Mouse (Mus musculus) stomach, embryonic 15.5 days (tissue): ENCODE measurements at regions not wholly inside any gene's neighbourhood (a gene's known extent, or its start where the extent isn't known, plus 50 kb on each side); places are given as distances from the start of the nearest gene placed in this dataset.

ENCODE experiments used
- ATAC-seq: fragments of 200-750 bp; cut with Nextera tagmentation; 2 replicates; pipeline ENCODE4 v1.8.0; 2017; ENCODE audit warnings: low read depth, moderate number of reproducible peaks, moderate TSS enrichment; ENCODE audit not compliant: insufficient read depth, low FRiP score
- H3K27ac ChIP-seq: fragments of 300-500 bp; sonication (generic); 2 replicates; pipeline ENCODE4 v1.5.1; 2015; ENCODE audit warnings: mild to moderate bottlenecking, inconsistent platforms
- H3K27me3 ChIP-seq: fragments of 300-500 bp; sonication (generic); replicated peaks from 2 replicates; pipeline ENCODE4 v1.6.1; 2015; ENCODE audit warnings: inconsistent platforms
- H3K36me3 ChIP-seq: fragments of 300-500 bp; sonication (generic); 2 replicates; pipeline ENCODE4 v1.6.1; 2015; ENCODE audit warnings: inconsistent platforms
- H3K4me1 ChIP-seq: fragments of 300-500 bp; sonication (generic); 2 replicates; pipeline ENCODE4 v1.6.1; 2015; ENCODE audit warnings: inconsistent platforms
- H3K4me2 ChIP-seq: fragments of 300-500 bp; sonication (generic); 2 replicates; pipeline ENCODE4 v1.6.1; 2015; ENCODE audit warnings: mild to moderate bottlenecking, inconsistent platforms
- H3K4me3 ChIP-seq: fragments of 300-500 bp; sonication (generic); replicated peaks from 2 replicates; pipeline ENCODE4 v1.5.1; 2015; ENCODE audit warnings: inconsistent platforms
- H3K9ac ChIP-seq: fragments of 300-500 bp; sonication (generic); 2 replicates; pipeline ENCODE4 v1.6.1; 2015; ENCODE audit warnings: inconsistent platforms
- H3K9me3 ChIP-seq: fragments of 300-500 bp; sonication (generic); 2 replicates; pipeline ENCODE4 v1.6.1; 2016; ENCODE audit warnings: inconsistent platforms
- WGBS: fragments of 180-500 bp; shearing (Covaris S2); methylation state at CpG from one replicate; pipeline ENCODE4 v1.1.7; 2015; 5-methylcytosine and 5-hydroxymethylcytosine counted together

GRCm38 (mm10) chr10:37988297-37989263 is 833.0 kb downstream of the Rfpl4b start:
- Histone ChIP-seq H3K4me1 (no peaks in the 10 kb centered on the region), H3K9me3 (no peaks in the 10 kb centered on the region), H3K9ac (no peak overlapping the region), H3K4me2 (no peak overlapping the region), H3K4me3 (no peak overlapping the region), H3K36me3 (no peaks in the 10 kb centered on the region), H3K27ac (no peak overlapping the region), H3K27me3 (no peaks in the 10 kb centered on the region)
- 40% methylated on average over 11 of the region's 11 CpGs for WGBS
- ATAC-seq = no peak

- H3K27me3 ChIP-seq = no peaks in the 10 kb centered on the region
- H3K27ac ChIP-seq = no peak overlapping the region
- no peak overlapping the region for H3K9ac ChIP-seq
- H3K4me3 ChIP-seq = no peak overlapping the region
- H3K9me3 ChIP-seq = no peaks in the 10 kb centered on the region
- ATAC-seq = no peak
- H3K4me2 ChIP-seq = no peak overlapping the region
- H3K36me3 ChIP-seq = no peaks in the 10 kb centered on the region
- H3K4me1 ChIP-seq = no peaks in the 10 kb centered on the region
- WGBS = 37% methylated on average over 3 of the region's 3 CpGs
Measured at GRCm38 (mm10) chr10:37978899-37979539, 840.3 kb upstream of the Marcks start.

DNA sequence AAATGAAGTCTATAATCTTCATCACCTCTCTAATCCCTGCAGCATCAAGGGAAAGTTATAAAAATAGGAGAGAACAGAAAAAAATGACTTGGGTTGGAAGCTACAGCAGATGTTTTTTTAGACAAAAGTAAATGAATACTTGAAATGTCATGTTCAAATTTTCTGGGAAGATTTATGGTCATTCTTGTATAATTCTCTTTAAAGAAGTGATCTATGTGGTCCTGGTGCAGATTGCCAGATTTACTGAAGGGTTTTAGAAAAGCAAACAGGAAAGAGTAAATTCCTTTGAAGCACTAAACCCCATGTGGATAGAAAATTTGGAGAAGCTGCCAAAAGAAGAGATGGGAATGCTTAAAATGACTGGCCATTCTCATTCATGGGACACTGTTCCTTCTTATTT is 821.3 kb upstream of the Marcks start:
- no peaks in the 10 kb centered on the region for H3K27me3 ChIP-seq
- H3K4me3 ChIP-seq = no peak overlapping the region
- no peaks in the 10 kb centered on the region for H3K36me3 ChIP-seq
- H3K4me1 ChIP-seq = no peaks in the 10 kb centered on the region
- H3K9me3 ChIP-seq = no peaks in the 10 kb centered on the region
- no peak for ATAC-seq
- H3K4me2 ChIP-seq = no peak overlapping the region
- H3K9ac ChIP-seq = no peak overlapping the region
- H3K27ac ChIP-seq = no peak overlapping the region

DNA sequence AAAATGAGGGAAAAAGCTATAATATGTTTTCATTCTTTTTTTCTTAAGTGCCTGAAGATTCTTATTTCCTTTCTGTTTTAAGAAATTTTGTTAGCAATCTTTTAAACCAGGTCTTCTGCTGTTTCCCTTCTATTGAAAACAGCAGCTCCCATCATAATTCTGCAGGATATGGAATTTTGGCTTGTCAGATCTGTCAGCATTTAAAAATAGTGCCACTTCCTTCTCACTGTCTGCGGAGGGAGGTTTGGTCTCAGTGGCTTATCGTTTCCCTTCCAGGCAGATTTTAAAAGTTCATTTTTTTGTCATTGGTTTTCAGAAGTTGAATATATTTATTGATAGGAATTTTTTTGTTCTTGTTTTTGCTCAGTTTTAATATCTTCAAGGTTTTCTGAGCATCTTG is 776.1 kb upstream of the Marcks start:
- Histone ChIP-seq H3K36me3 (no peaks in the 10 kb centered on the region), H3K4me3 (no peak overlapping the region), H3K9ac (no peak overlapping the region), H3K27me3 (no peaks in the 10 kb centered on the region), H3K4me1 (no peaks in the 10 kb centered on the region), H3K9me3 (no peaks in the 10 kb centered on the region), H3K4me2 (no peak overlapping the region), H3K27ac (no peak overlapping the region)
- no peak for ATAC-seq
- 65% methylated on average over 2 of the region's 2 CpGs for WGBS

DNA sequence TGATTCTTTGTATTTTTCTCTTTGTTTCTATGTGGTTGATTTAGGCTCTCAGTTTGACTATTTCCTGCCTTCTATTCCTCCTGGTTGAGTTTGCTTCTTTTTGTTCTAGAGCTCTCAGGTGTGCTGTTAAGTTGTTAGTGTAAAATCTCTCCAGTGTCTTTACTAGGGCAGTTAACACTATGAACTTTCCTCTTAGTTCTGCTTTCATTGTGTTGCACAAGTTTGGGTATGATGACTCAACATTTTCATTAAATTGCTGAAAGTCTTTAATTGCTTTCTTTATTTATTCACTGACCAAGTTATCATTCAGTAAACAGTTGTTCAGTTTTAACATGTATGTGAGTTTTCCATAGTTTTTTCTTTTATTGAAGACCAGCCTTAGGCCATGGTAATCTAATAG is 772.9 kb upstream of the Marcks start:
- Histone ChIP-seq H3K4me3 (no peak overlapping the region), H3K27ac (no peak overlapping the region), H3K9ac (no peak overlapping the region), H3K9me3 (no peaks in the 10 kb centered on the region), H3K4me1 (no peaks in the 10 kb centered on the region), H3K27me3 (no peaks in the 10 kb centered on the region), H3K36me3 (no peaks in the 10 kb centered on the region), H3K4me2 (no peak overlapping the region)
- no peak for ATAC-seq

GRCm38 (mm10) chr10:37908276-37908675 is 769.6 kb upstream of the Marcks start:
- Histone ChIP-seq H3K27ac (no peak overlapping the region), H3K4me1 (no peaks in the 10 kb centered on the region), H3K4me3 (no peak overlapping the region), H3K9me3 (no peaks in the 10 kb centered on the region), H3K36me3 (no peaks in the 10 kb centered on the region), H3K9ac (no peak overlapping the region), H3K27me3 (no peaks in the 10 kb centered on the region), H3K4me2 (no peak overlapping the region)
- 69% methylated on average over 2 of the region's 2 CpGs for WGBS
- no peak for ATAC-seq

DNA sequence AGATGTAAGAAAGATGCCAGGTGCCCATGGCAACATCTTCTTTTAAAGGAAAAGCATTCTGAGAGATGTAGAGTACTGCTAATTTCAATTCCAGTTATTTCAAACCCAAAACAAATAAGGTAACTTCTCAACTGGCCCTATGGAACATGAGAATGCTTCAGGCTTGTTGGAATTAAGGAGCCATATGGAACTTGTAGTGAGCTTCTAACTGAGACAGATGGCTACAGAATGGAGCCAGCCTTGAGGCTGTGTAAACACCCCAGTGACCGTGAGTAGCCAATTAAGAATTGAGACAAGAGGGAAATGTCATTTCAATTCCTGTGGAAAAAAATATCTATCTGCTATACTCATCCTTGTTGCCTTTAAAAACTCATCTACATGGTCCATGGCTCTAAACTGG is 769.0 kb upstream of the Marcks start:
- no peaks in the 10 kb centered on the region for H3K4me1 ChIP-seq
- 24% methylated on average over 1 of the region's 1 CpGs for WGBS
- H3K4me2 ChIP-seq = no peak overlapping the region
- H3K9ac ChIP-seq = no peak overlapping the region
- H3K4me3 ChIP-seq = no peak overlapping the region
- no peaks in the 10 kb centered on the region for H3K9me3 ChIP-seq
- no peaks in the 10 kb centered on the region for H3K27me3 ChIP-seq
- no peaks in the 10 kb centered on the region for H3K36me3 ChIP-seq
- no peak overlapping the region for H3K27ac ChIP-seq
- ATAC-seq = no peak

DNA sequence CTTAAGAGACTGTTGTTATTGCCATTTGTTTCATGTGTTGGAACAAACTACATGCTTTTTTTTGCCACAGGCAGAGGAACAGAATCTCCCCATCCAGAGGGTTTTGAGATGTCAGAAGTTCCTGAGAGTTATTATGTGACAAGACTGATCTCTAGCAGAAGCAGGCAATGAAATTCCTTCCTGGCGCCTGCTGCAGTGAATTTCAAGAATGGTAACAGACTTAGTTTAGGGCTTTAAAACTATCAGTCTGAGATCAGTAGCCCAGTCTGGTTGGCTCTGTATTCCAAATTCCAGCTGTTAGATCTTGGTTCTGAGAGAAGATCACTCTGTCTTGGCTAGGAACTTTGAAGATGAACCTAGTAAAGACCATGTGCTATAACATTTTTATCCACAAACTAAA is 749.2 kb upstream of the Marcks start:
- H3K4me3 ChIP-seq = no peak overlapping the region
- 60% methylated on average over 1 of the region's 1 CpGs for WGBS
- no peak overlapping the region for H3K9ac ChIP-seq
- no peak for ATAC-seq
- H3K9me3 ChIP-seq = no peaks in the 10 kb centered on the region
- no peaks in the 10 kb centered on the region for H3K4me1 ChIP-seq
- no peaks in the 10 kb centered on the region for H3K36me3 ChIP-seq
- no peak overlapping the region for H3K27ac ChIP-seq
- H3K4me2 ChIP-seq = no peak overlapping the region
- H3K27me3 ChIP-seq = no peaks in the 10 kb centered on the region

- 85% methylated on average over 5 of the region's 5 CpGs for WGBS
- Histone ChIP-seq H3K4me2 (no peak overlapping the region), H3K9me3 (no peaks in the 10 kb centered on the region), H3K27ac (no peak overlapping the region), H3K36me3 (no peaks in the 10 kb centered on the region), H3K4me1 (no peaks in the 10 kb centered on the region), H3K27me3 (no peaks in the 10 kb centered on the region), H3K9ac (no peak overlapping the region), H3K4me3 (no peak overlapping the region)
- ATAC-seq = no peak
Measured at GRCm38 (mm10) chr10:37880841-37881240, 742.1 kb upstream of the Marcks start.

GRCm38 (mm10) chr10:37873925-37874324 is 735.2 kb upstream of the Marcks start:
- ATAC-seq = no peak
- H3K4me3 ChIP-seq = no peak overlapping the region
- 73% methylated on average over 2 of the region's 2 CpGs for WGBS
- H3K4me2 ChIP-seq = no peak overlapping the region
- H3K27me3 ChIP-seq = no peaks in the 10 kb centered on the region
- no peaks in the 10 kb centered on the region for H3K4me1 ChIP-seq
- H3K36me3 ChIP-seq = no peaks in the 10 kb centered on the region
- H3K27ac ChIP-seq = no peak overlapping the region
- H3K9me3 ChIP-seq = no peaks in the 10 kb centered on the region
- H3K9ac ChIP-seq = no peak overlapping the region

- ATAC-seq = no peak; the same call in 1 of the 2 replicates
- no peaks in the 10 kb centered on the region for H3K9me3 ChIP-seq
- no peaks in the 10 kb centered on the region for H3K4me1 ChIP-seq
- no peak overlapping the region for H3K4me2 ChIP-seq
- H3K9ac ChIP-seq = no peak overlapping the region
- 44% methylated on average over 4 of the region's 4 CpGs for WGBS
- no peak overlapping the region for H3K27ac ChIP-seq
- no peaks in the 10 kb centered on the region for H3K36me3 ChIP-seq
- no peaks in the 10 kb centered on the region for H3K27me3 ChIP-seq
- H3K4me3 ChIP-seq = no peak overlapping the region
Measured at GRCm38 (mm10) chr10:37861001-37861400, 722.3 kb upstream of the Marcks start.

GRCm38 (mm10) chr10:37849291-37849846 is 710.6 kb upstream of the Marcks start:
- no peaks in the 10 kb centered on the region for H3K27me3 ChIP-seq
- H3K27ac ChIP-seq = no peak overlapping the region
- WGBS = 65% methylated on average over 1 of the region's 1 CpGs
- H3K4me2 ChIP-seq = no peak overlapping the region
- no peaks in the 10 kb centered on the region for H3K36me3 ChIP-seq
- no peak for ATAC-seq
- H3K4me3 ChIP-seq = no peak overlapping the region
- H3K4me1 ChIP-seq = no peaks in the 10 kb centered on the region
- H3K9me3 ChIP-seq = no peaks in the 10 kb centered on the region
- no peak overlapping the region for H3K9ac ChIP-seq
